Mouse (Mus musculus): ENCODE results near the gene Foxk2. TPM values are rescaled to one million over a fixed set of nuclear protein-coding genes. Genes with fewer than 3 reads are reported as not detected.
"Not testable (repeated sequence)": the region's sequence is repeated elsewhere in the genome, so short reads cannot be mapped to it uniquely, and the experiment has no call there.

Gene Foxk2
- polyA plus RNA-seq, 1 experiment from 2014 or later: 14.3 TPM

GRCm38 (mm10) chr11:121307712-121308111 is 47.9 kb downstream of the Foxk2 start:
- not testable (repeated sequence) for H3K9ac ChIP-seq (replicated peaks; ENCODE audit: low read depth, low read length); H3K27me3 ChIP-seq (replicated peaks; ENCODE audit: control insufficient read depth, insufficient read depth, low read length); H3K27ac ChIP-seq (ENCODE audit: low read length); H3K9me3 ChIP-seq (ENCODE audit: control insufficient read depth, low read length); H3K4me1 ChIP-seq (replicated peaks; ENCODE audit: control insufficient read depth, insufficient read depth, low read length); ATAC-seq; H3K4me2 ChIP-seq (ENCODE audit: low read length); H3K4me3 ChIP-seq (replicated peaks; ENCODE audit: low read length)
- H3K36me3 ChIP-seq (ENCODE audit: control insufficient read depth, insufficient read depth): peaks cover 39% of the 10 kb centered on the region
- WGBS: 93% methylated on average over 6 of the region's 6 CpGs

GRCm38 (mm10) chr11:121326034-121326433 is 66.2 kb downstream of the Foxk2 start:
- no peak for ATAC-seq
- H3K4me3 ChIP-seq (replicated peaks; ENCODE audit: low read length): no peak overlapping the region
- no peaks in the 10 kb centered on the region for H3K4me1 ChIP-seq (replicated peaks; ENCODE audit: control insufficient read depth, insufficient read depth, low read length)
- 87% methylated on average over 1 of the region's 1 CpGs for WGBS
- no peaks in the 10 kb centered on the region for H3K9me3 ChIP-seq (ENCODE audit: control insufficient read depth, low read length)
- H3K4me2 ChIP-seq (ENCODE audit: low read length): no peak overlapping the region
- no peak overlapping the region for H3K9ac ChIP-seq (replicated peaks; ENCODE audit: low read depth, low read length)
- H3K36me3 ChIP-seq (ENCODE audit: control insufficient read depth, insufficient read depth): 0 out of 2 replicates have a peak, but pooled peaks cover 5% of the 10 kb centered on the region
- H3K27ac ChIP-seq (ENCODE audit: low read length): no peak overlapping the region
- H3K27me3 ChIP-seq (replicated peaks; ENCODE audit: control insufficient read depth, insufficient read depth, low read length): no peaks in the 10 kb centered on the region

- H3K27me3 ChIP-seq (replicated peaks; ENCODE audit: control insufficient read depth, insufficient read depth, low read length): no peaks in the 10 kb centered on the region
- no peaks in the 10 kb centered on the region for H3K4me1 ChIP-seq (replicated peaks; ENCODE audit: control insufficient read depth, insufficient read depth, low read length)
- ATAC-seq: no peak
- no peaks in the 10 kb centered on the region for H3K9me3 ChIP-seq (ENCODE audit: control insufficient read depth, low read length)
- no peak overlapping the region for H3K4me3 ChIP-seq (replicated peaks; ENCODE audit: low read length)
- 96% methylated on average over 5 of the region's 5 CpGs for WGBS
- H3K9ac ChIP-seq (replicated peaks; ENCODE audit: low read depth, low read length): no peak overlapping the region
- H3K36me3 ChIP-seq (ENCODE audit: control insufficient read depth, insufficient read depth): 0 out of 2 replicates have a peak, but pooled peaks cover 5% of the 10 kb centered on the region
- H3K4me2 ChIP-seq (ENCODE audit: low read length): no peak overlapping the region
- H3K27ac ChIP-seq (ENCODE audit: low read length): no peak overlapping the region
Measured at GRCm38 (mm10) chr11:121326681-121327080, 66.9 kb downstream of the Foxk2 start.

GRCm38 (mm10) chr11:121328206-121328605 is 68.4 kb downstream of the Foxk2 start:
- no peak overlapping the region for H3K9ac ChIP-seq (replicated peaks; ENCODE audit: low read depth, low read length)
- WGBS: 97% methylated on average over 9 of the region's 9 CpGs

GRCm38 (mm10) chr11:121328619-121329018 is 68.8 kb downstream of the Foxk2 start:
- no peak for ATAC-seq
- 0 out of 2 replicates have a peak, but pooled peaks cover 5% of the 10 kb centered on the region for H3K36me3 ChIP-seq (ENCODE audit: control insufficient read depth, insufficient read depth)

More at GRCm38 (mm10) chr11:121328206-121328605, 68.4 kb downstream of the Foxk2 start:
- Histone ChIP-seq H3K4me3 (replicated peaks; ENCODE audit: low read length) (no peak overlapping the region), H3K36me3 (ENCODE audit: control insufficient read depth, insufficient read depth) (0 out of 2 replicates have a peak, but pooled peaks cover 5% of the 10 kb centered on the region), H3K27me3 (replicated peaks; ENCODE audit: control insufficient read depth, insufficient read depth, low read length) (no peaks in the 10 kb centered on the region), H3K4me2 (ENCODE audit: low read length) (no peak overlapping the region), H3K4me1 (replicated peaks; ENCODE audit: control insufficient read depth, insufficient read depth, low read length) (no peaks in the 10 kb centered on the region), H3K9me3 (ENCODE audit: control insufficient read depth, low read length) (no peaks in the 10 kb centered on the region), H3K27ac (ENCODE audit: low read length) (no peak overlapping the region)
- ATAC-seq: no peak

GRCm38 (mm10) chr11:121331641-121332040 is 71.9 kb downstream of the Foxk2 start:
- Histone ChIP-seq H3K4me2 (ENCODE audit: low read length) (no peak overlapping the region), H3K9me3 (ENCODE audit: control insufficient read depth, low read length) (no peaks in the 10 kb centered on the region), H3K4me1 (replicated peaks; ENCODE audit: control insufficient read depth, insufficient read depth, low read length) (no peaks in the 10 kb centered on the region), H3K36me3 (ENCODE audit: control insufficient read depth, insufficient read depth) (0 out of 2 replicates have a peak, but pooled peaks cover 8% of the 10 kb centered on the region), H3K27me3 (replicated peaks; ENCODE audit: control insufficient read depth, insufficient read depth, low read length) (no peaks in the 10 kb centered on the region), H3K27ac (ENCODE audit: low read length) (no peak overlapping the region), H3K9ac (replicated peaks; ENCODE audit: low read depth, low read length) (no peak overlapping the region), H3K4me3 (replicated peaks; ENCODE audit: low read length) (no peak overlapping the region)
- WGBS: 89% methylated on average over 3 of the region's 3 CpGs
- no peak for ATAC-seq

More at GRCm38 (mm10) chr11:121328619-121329018, 68.8 kb downstream of the Foxk2 start:
- Histone ChIP-seq H3K4me2 (ENCODE audit: low read length) (no peak overlapping the region), H3K27ac (ENCODE audit: low read length) (no peak overlapping the region), H3K4me3 (replicated peaks; ENCODE audit: low read length) (no peak overlapping the region), H3K4me1 (replicated peaks; ENCODE audit: control insufficient read depth, insufficient read depth, low read length) (no peaks in the 10 kb centered on the region), H3K27me3 (replicated peaks; ENCODE audit: control insufficient read depth, insufficient read depth, low read length) (no peaks in the 10 kb centered on the region), H3K9me3 (ENCODE audit: control insufficient read depth, low read length) (no peaks in the 10 kb centered on the region), H3K9ac (replicated peaks; ENCODE audit: low read depth, low read length) (no peak overlapping the region)

- H3K4me1 ChIP-seq (replicated peaks; ENCODE audit: control insufficient read depth, insufficient read depth, low read length): no peaks in the 10 kb centered on the region
- no peak overlapping the region for H3K9ac ChIP-seq (replicated peaks; ENCODE audit: low read depth, low read length)
- H3K4me2 ChIP-seq (ENCODE audit: low read length): no peak overlapping the region
- no peak for ATAC-seq
- 0 out of 2 replicates have a peak, but pooled peaks cover 4% of the 10 kb centered on the region for H3K36me3 ChIP-seq (ENCODE audit: control insufficient read depth, insufficient read depth)
- no peak overlapping the region for H3K27ac ChIP-seq (ENCODE audit: low read length)
- no peaks in the 10 kb centered on the region for H3K27me3 ChIP-seq (replicated peaks; ENCODE audit: control insufficient read depth, insufficient read depth, low read length)
- H3K9me3 ChIP-seq (ENCODE audit: control insufficient read depth, low read length): no peaks in the 10 kb centered on the region
- H3K4me3 ChIP-seq (replicated peaks; ENCODE audit: low read length): no peak overlapping the region
- 100% methylated on average over 1 of the region's 1 CpGs for WGBS
Measured at GRCm38 (mm10) chr11:121339647-121340046, 79.9 kb downstream of the Foxk2 start.

- no peak for ATAC-seq
- no peak overlapping the region for H3K27ac ChIP-seq (ENCODE audit: low read length)
- H3K36me3 ChIP-seq (ENCODE audit: control insufficient read depth, insufficient read depth): 0 out of 2 replicates have a peak, but pooled peaks cover 4% of the 10 kb centered on the region
- no peaks in the 10 kb centered on the region for H3K9me3 ChIP-seq (ENCODE audit: control insufficient read depth, low read length)
- no peaks in the 10 kb centered on the region for H3K4me1 ChIP-seq (replicated peaks; ENCODE audit: control insufficient read depth, insufficient read depth, low read length)
- no peak overlapping the region for H3K9ac ChIP-seq (replicated peaks; ENCODE audit: low read depth, low read length)
- H3K4me2 ChIP-seq (ENCODE audit: low read length): no peak overlapping the region
- WGBS: 89% methylated on average over 1 of the region's 1 CpGs
- no peaks in the 10 kb centered on the region for H3K27me3 ChIP-seq (replicated peaks; ENCODE audit: control insufficient read depth, insufficient read depth, low read length)
- no peak overlapping the region for H3K4me3 ChIP-seq (replicated peaks; ENCODE audit: low read length)
Measured at GRCm38 (mm10) chr11:121340287-121340686, 80.5 kb downstream of the Foxk2 start.

- not testable (repeated sequence) for H3K36me3 ChIP-seq (ENCODE audit: control insufficient read depth, insufficient read depth); H3K9me3 ChIP-seq (ENCODE audit: control insufficient read depth, low read length); H3K4me1 ChIP-seq (replicated peaks; ENCODE audit: control insufficient read depth, insufficient read depth, low read length); H3K27ac ChIP-seq (ENCODE audit: low read length); H3K4me3 ChIP-seq (replicated peaks; ENCODE audit: low read length); H3K27me3 ChIP-seq (replicated peaks; ENCODE audit: control insufficient read depth, insufficient read depth, low read length); H3K9ac ChIP-seq (replicated peaks; ENCODE audit: low read depth, low read length); H3K4me2 ChIP-seq (ENCODE audit: low read length); ATAC-seq
- WGBS: no CpG with 5 or more reads among the region's 1 CpGs
Measured at GRCm38 (mm10) chr11:121342423-121342822, 82.6 kb downstream of the Foxk2 start.

- 86% methylated on average over 2 of the region's 2 CpGs for WGBS
- H3K36me3 ChIP-seq (ENCODE audit: control insufficient read depth, insufficient read depth): 0 out of 2 replicates have a peak, but pooled peaks cover 4% of the 10 kb centered on the region
- no peak overlapping the region for H3K4me2 ChIP-seq (ENCODE audit: low read length)
- ATAC-seq: no peak
- peaks cover 1% of the 10 kb centered on the region; the same call in 1 of the 2 replicates for H3K4me1 ChIP-seq (replicated peaks; ENCODE audit: control insufficient read depth, insufficient read depth, low read length)
- no peaks in the 10 kb centered on the region for H3K27me3 ChIP-seq (replicated peaks; ENCODE audit: control insufficient read depth, insufficient read depth, low read length)
- no peaks in the 10 kb centered on the region for H3K9me3 ChIP-seq (ENCODE audit: control insufficient read depth, low read length)
- no peak overlapping the region for H3K9ac ChIP-seq (replicated peaks; ENCODE audit: low read depth, low read length)
- H3K27ac ChIP-seq (ENCODE audit: low read length): no peak overlapping the region
- no peak overlapping the region for H3K4me3 ChIP-seq (replicated peaks; ENCODE audit: low read length)
Measured at GRCm38 (mm10) chr11:121347036-121347435, 87.2 kb downstream of the Foxk2 start.
